Mouse (Mus musculus) adrenal gland, adult 8-10 months (tissue): ENCODE measurements around the gene Paip2b. TPM values are rescaled to one million over a fixed set of nuclear protein-coding genes. Genes with fewer than 3 reads are reported as not detected.
"Not testable (repeated sequence)": the region's sequence is repeated elsewhere in the genome, so short reads cannot be mapped to it uniquely, and the experiment has no call there.

Experiments
- DNase-seq: peaks from one replicate; pipeline ENCODE4 v3.0.0; 2022
- total RNA-seq, 4 experiments: library from RNA; stranded (reverse); gene quantifications; 2 replicates each; pipeline ENCODE4 v1.2.4; 2022

The Paip2b gene
- total RNA-seq, 4 experiments from 2014 or later: 35.0 to 47.3 (median 40.5) TPM

- no peak for DNase-seq
These were observed 34.9 kb downstream of the Paip2b start for GRCm38 (mm10) chr6:83796686-83797085.

- DNase-seq: no peak
These were observed 36.0 kb downstream of the Paip2b start for GRCm38 (mm10) chr6:83795492-83795900.

- peak; percentile 93 for DNase-seq
These were observed 36.7 kb downstream of the Paip2b start, which contains the start of gene Nagk for GRCm38 (mm10) chr6:83794760-83795296. Nagk (plus strand) TSS chr6:83794982.

- no peak for DNase-seq
These were observed 40.2 kb downstream of the Paip2b start for GRCm38 (mm10) chr6:83791251-83791890.

- DNase-seq: not testable (repeated sequence)
These were observed 41.0 kb downstream of the Paip2b start for GRCm38 (mm10) chr6:83790533-83790932.

- no peak for DNase-seq
These were observed 43.0 kb downstream of the Paip2b start for GRCm38 (mm10) chr6:83788554-83788953.

GRCm38 (mm10) chr6:83786426-83786825 lies 45.1 kb downstream of the Paip2b start:
- no peak for DNase-seq

GRCm38 (mm10) chr6:83779026-83779425 lies 52.5 kb downstream of the Paip2b start:
- DNase-seq: peak; percentile 58

GRCm38 (mm10) chr6:83778306-83778705 lies 53.2 kb downstream of the Paip2b start:
- DNase-seq: peak; percentile 55

- DNase-seq: peak; percentile 87
These were observed 55.8 kb downstream of the Paip2b start, which contains the start of gene Tex261 for GRCm38 (mm10) chr6:83775638-83776293. Tex261 (minus strand) TSS chr6:83775813.

GRCm38 (mm10) chr6:83774781-83775563 lies 56.6 kb downstream of the Paip2b start:
- no peak for DNase-seq

- no peak for DNase-seq
These were observed 57.4 kb downstream of the Paip2b start for GRCm38 (mm10) chr6:83774126-83774525.

- DNase-seq: no peak
These were observed 63.1 kb downstream of the Paip2b start for GRCm38 (mm10) chr6:83768485-83768884.

- DNase-seq: no peak
These were observed 64.6 kb downstream of the Paip2b start for GRCm38 (mm10) chr6:83766982-83767381.

- DNase-seq: no peak
These were observed 68.6 kb downstream of the Paip2b start for GRCm38 (mm10) chr6:83762880-83763431.

- no peak for DNase-seq
These were observed 69.2 kb downstream of the Paip2b start, which contains the start of gene Ankrd53 for GRCm38 (mm10) chr6:83762344-83762743. Ankrd53 (plus strand) TSS chr6:83762644.

- no peak for DNase-seq
These were observed 75.5 kb downstream of the Paip2b start for GRCm38 (mm10) chr6:83756051-83756450.

Other genes starting within 250 kb of the Paip2b start
- not detected for gene Clec4f, start 175.6 kb downstream of the Paip2b start, total RNA-seq
- gene Cd207, start 153.9 kb downstream of the Paip2b start, total RNA-seq: under 1 TPM in 2 of 4 experiments, not detected in 2; 0.20 to 0.22 TPM
- gene Vax2, start 120.5 kb downstream of the Paip2b start, total RNA-seq: not detected
- gene Atp6v1b1, start 88.8 kb downstream of the Paip2b start, total RNA-seq: not detected
- under 1 TPM in 2 of 4 experiments, not detected in 2; 0.37 to 0.38 TPM for gene Ankrd53, start 69.1 kb downstream of the Paip2b start, total RNA-seq
- gene Tex261, start 55.9 kb downstream of the Paip2b start, total RNA-seq: 100 to 1,000 TPM; 121 to 139 (median 124) TPM
- 10 to 100 TPM; 55.2 to 72.7 (median 69.2) TPM for gene Nagk, start 36.8 kb downstream of the Paip2b start, total RNA-seq
- gene Zfp638, start 35.4 kb upstream of the Paip2b start, total RNA-seq: 100 to 1,000 TPM in 3 of 4 experiments, 10 to 100 TPM in 1; 85.0 to 116 (median 106) TPM
- 10 to 100 TPM; 46.1 to 59.1 (median 51.7) TPM for gene Dysf, start 176.8 kb upstream of the Paip2b start, total RNA-seq